Mouse (Mus musculus) heart, embryonic 10.5 days (tissue): Measurements from ENCODE around the gene Cyp4a32. TPM values are rescaled to one million over a fixed set of nuclear protein-coding genes. Genes with fewer than 3 reads are reported as not detected.
"Not testable (repeated sequence)": the region's sequence is repeated elsewhere in the genome, so short reads cannot be mapped to it uniquely, and the experiment has no call there.

Source experiments
- DNase-seq: peaks from one replicate; pipeline ENCODE4 v3.0.0-alpha.2; 2017; ENCODE audit warnings: low spot score
- H3K27ac ChIP-seq: fragments of 300-500 bp; sonication (generic); 2 replicates; pipeline ENCODE4 v1.5.1; 2016; ENCODE audit warnings: mild to moderate bottlenecking
- H3K27me3 ChIP-seq: fragments of 300-500 bp; sonication (generic); 2 replicates; pipeline ENCODE4 v1.6.1; 2016; ENCODE audit warnings: mild to moderate bottlenecking; ENCODE audit not compliant: poor library complexity, insufficient read depth, severe bottlenecking
- H3K36me3 ChIP-seq: fragments of 300-500 bp; sonication (generic); 2 replicates; pipeline ENCODE4 v1.6.1; 2016; ENCODE audit warnings: mild to moderate bottlenecking, moderate library complexity
- H3K4me1 ChIP-seq: fragments of 300-500 bp; sonication (generic); 2 replicates; pipeline ENCODE4 v1.6.1; 2016; ENCODE audit warnings: mild to moderate bottlenecking
- H3K4me3 ChIP-seq: fragments of 300-500 bp; sonication (generic); 2 replicates; pipeline ENCODE4 v1.5.1; 2016; ENCODE audit warnings: mild to moderate bottlenecking, moderate library complexity
- H3K9me3 ChIP-seq: fragments of 300-500 bp; sonication (generic); 2 replicates; pipeline ENCODE4 v1.6.1; 2016; ENCODE audit warnings: mild to moderate bottlenecking, moderate library complexity
- WGBS: fragments of 180-500 bp; shearing (Covaris S2); methylation state at CpG from one replicate; pipeline ENCODE4 v1.1.7; 2016; 5-methylcytosine and 5-hydroxymethylcytosine counted together
- polyA plus RNA-seq: library from polyadenylated mRNA; unstranded; fragments of >200 nt; fragmentation: Nextera tagmentation; extraction: Ambion mirVana; gene quantifications from 2 replicates; pipeline ENCODE4 v1.2.1, GENCODE M21; 2016

Gene Cyp4a32
- polyA plus RNA-seq, 1 experiment from 2014 or later = not detected

DNA sequence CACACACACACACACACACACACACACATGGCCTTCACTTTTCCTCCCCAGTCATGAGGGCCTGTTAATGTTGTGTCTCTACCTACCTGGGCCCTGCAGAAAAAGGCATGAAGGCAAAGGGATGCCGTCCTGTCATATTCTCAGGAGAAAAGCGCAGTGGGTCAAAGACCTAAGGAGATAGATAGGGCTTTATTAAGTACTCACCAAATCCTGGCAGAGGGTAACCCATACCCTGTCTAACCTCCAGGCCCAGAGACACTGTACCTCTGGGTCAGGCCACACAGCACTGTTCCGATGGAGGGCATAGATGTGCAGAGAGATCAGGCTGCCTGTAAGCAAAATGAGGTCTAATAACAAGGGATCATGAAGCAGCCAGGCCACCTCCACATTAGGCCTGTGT lies 24.8 kb downstream of the Cyp4a32 start:
- H3K36me3 ChIP-seq, H3K4me1 ChIP-seq, H3K27ac ChIP-seq, H3K4me3 ChIP-seq, H3K9me3 ChIP-seq, DNase-seq, H3K27me3 ChIP-seq: not testable (repeated sequence)
- 78% methylated on average over 3 of the region's 3 CpGs for WGBS

DNA sequence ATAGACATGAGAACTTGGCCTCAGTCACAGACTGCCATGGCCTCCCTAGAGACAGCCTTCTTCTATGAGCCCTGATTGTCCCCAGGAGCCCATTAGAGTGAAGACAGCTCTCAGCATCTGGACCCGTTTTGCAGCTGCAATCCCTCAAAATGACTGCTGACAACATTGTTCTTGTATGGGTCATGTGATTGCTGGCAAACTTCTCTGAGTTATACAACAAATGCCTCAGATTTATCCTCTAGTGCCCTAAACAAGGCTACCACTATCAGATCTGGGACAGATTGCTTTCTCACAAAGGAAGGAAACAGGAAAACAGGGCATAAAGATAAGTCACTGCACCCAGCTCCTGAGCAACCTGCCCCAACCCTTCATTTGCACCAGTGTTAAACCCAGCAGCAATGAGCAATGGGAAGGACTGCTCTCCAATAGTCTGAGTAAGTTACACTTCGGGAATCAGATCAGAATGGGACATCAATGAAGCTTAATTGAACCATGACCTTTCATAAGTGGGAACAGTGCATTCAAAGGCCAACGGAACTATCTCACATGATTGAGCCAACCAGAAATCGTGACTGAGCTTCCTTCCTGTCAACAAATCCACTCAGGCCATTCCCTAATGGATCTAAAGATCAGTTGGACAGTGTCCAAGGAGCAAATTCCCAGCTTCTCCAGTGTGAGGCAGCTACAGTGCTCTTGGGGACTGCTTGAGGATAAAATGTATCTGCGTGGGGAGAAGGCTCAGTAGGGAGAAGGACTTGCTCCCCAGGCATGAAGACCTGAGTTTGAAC lies 42.4 kb downstream of the Cyp4a32 start:
- H3K27ac ChIP-seq = no peak overlapping the region
- WGBS = 40% methylated on average over 5 of the region's 5 CpGs
- DNase-seq = no peak
- H3K4me1 ChIP-seq = no peaks in the 10 kb centered on the region
- no peak overlapping the region for H3K4me3 ChIP-seq
- H3K36me3 ChIP-seq = no peaks in the 10 kb centered on the region
- no peaks in the 10 kb centered on the region for H3K27me3 ChIP-seq
- no peaks in the 10 kb centered on the region for H3K9me3 ChIP-seq

DNA sequence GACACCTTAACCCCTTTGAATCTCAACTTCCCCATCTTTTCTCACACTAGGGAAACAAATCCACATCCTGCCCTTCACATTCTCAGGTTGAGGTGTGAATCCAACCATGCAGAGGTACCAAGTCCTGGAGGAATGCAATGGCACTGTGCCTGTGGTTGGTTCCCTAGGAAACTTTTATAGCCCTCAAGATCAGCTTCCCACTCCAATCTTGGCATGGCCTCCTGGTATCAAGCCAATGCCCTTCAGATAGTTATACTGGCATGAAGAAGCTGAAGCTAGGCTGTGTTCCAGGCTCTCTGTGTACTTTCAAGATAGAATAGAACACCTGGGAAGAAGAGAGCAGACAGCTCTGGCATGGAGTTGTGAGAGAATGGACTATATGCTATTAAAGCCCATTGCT lies 44.6 kb downstream of the Cyp4a32 start:
- no peaks in the 10 kb centered on the region for H3K36me3 ChIP-seq
- H3K9me3 ChIP-seq = no peaks in the 10 kb centered on the region
- no peak for DNase-seq
- H3K4me1 ChIP-seq = no peaks in the 10 kb centered on the region
- no peak overlapping the region for H3K27ac ChIP-seq
- no peak overlapping the region for H3K4me3 ChIP-seq
- H3K27me3 ChIP-seq = no peaks in the 10 kb centered on the region

DNA sequence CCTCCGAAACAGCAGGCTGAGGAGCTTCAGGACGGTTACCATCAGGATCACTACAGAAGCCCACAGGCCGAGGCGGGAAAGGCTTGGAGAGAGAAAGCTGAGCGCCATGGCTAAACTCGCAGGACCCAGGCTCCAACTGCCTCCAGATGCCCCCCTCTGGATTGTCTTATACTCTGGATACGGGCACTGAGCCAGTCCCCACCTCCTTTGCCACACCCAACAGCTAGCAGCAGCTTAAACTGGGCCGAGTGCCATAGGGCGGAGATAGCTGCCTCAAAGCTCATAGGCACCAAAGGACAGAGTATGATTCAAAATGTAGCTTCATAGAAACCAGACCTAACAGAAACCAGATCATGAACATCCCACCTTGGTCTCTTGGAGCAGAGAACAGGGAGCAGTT lies 46.8 kb downstream of the Cyp4a32 start, which contains the start of gene Cyp4b1:
TSS of gene Cyp4b1 (minus strand) at position 144 of the 400 bp plus-strand sequence.
- Histone ChIP-seq H3K27me3 (no peaks in the 10 kb centered on the region), H3K4me1 (no peaks in the 10 kb centered on the region), H3K4me3 (no peak within 1 kb of the TSS), H3K36me3 (no peaks in the 10 kb centered on the region), H3K27ac (no peak within 1 kb of the TSS), H3K9me3 (no peaks in the 10 kb centered on the region)
- WGBS = 85% methylated on average over 9 of the region's 9 CpGs
- no peak for DNase-seq

DNA sequence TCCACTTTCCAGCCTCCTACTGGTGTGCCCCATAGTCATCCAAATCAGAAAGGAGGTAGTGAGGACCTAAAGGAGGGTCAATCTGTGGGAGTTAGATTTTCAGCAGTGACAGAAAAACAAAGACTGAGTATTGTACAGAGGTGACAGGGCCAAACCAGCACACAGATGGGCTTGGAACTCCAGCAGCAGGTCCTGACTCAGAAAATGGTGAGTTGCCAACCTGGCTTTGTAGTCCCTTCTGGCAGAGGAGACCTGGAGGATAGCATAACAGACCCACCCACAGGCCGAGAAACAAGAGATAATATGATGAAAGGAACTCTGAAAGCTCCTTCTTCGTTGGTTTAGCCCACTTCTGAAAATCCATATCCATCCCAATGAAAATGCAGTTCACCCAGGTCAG lies 48.0 kb downstream of the Cyp4a32 start:
- no peaks in the 10 kb centered on the region for H3K4me1 ChIP-seq
- WGBS = 59% methylated on average over 2 of the region's 2 CpGs

DNA sequence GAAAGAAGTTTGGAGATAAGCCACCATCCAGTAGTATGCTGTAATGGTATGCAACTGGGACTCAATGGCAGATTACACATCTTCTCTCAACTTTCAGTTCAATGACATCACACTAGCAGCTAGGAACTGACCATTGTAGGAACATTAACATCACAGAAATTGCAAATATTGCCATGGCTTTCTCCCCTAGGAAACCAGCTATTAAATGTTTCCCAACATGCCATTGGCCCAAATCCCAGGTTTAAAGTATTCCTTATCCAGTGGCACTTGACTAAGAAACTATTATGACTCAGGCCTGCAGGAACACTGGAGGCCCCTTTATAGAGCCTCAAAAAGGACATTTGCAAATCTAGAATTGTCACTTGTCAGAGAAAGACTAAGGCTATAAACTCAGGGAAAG lies 48.6 kb downstream of the Cyp4a32 start:
- DNase-seq = no peak
- no peaks in the 10 kb centered on the region for H3K36me3 ChIP-seq
- H3K4me1 ChIP-seq = no peaks in the 10 kb centered on the region
- H3K4me3 ChIP-seq = no peak overlapping the region
- H3K27ac ChIP-seq = no peak overlapping the region
- no peaks in the 10 kb centered on the region for H3K27me3 ChIP-seq
- H3K9me3 ChIP-seq = no peaks in the 10 kb centered on the region

More for the DNA sequence above, 48.0 kb downstream of the Cyp4a32 start:
- Histone ChIP-seq H3K36me3 (no peaks in the 10 kb centered on the region), H3K27me3 (no peaks in the 10 kb centered on the region), H3K4me3 (no peak overlapping the region), H3K9me3 (no peaks in the 10 kb centered on the region), H3K27ac (no peak overlapping the region)
- no peak for DNase-seq

DNA sequence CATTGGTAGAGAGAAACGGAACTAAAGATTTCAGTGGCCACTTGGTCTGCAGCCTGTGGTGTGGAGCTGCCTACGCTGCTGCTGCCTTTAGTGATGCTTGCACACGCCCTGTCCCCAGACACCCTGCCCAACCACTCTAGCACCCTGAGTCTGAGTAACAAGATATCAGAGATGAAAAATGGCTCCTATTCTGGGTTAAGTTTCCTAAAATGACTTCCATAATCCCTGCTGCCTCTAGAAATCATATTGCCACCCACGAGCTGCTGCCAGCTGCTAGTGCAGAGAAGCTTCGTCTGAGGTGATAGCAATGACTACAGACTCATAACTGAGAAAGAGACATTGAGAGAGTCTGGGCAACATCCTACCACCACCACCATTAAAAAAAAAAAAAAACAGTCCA lies 50.1 kb downstream of the Cyp4a32 start:
- Histone ChIP-seq H3K4me1 (no peaks in the 10 kb centered on the region), H3K27me3 (no peaks in the 10 kb centered on the region), H3K4me3 (no peak overlapping the region), H3K36me3 (no peaks in the 10 kb centered on the region), H3K9me3 (no peaks in the 10 kb centered on the region), H3K27ac (no peak overlapping the region)
- DNase-seq = no peak
- WGBS = 85% methylated on average over 5 of the region's 5 CpGs

DNA sequence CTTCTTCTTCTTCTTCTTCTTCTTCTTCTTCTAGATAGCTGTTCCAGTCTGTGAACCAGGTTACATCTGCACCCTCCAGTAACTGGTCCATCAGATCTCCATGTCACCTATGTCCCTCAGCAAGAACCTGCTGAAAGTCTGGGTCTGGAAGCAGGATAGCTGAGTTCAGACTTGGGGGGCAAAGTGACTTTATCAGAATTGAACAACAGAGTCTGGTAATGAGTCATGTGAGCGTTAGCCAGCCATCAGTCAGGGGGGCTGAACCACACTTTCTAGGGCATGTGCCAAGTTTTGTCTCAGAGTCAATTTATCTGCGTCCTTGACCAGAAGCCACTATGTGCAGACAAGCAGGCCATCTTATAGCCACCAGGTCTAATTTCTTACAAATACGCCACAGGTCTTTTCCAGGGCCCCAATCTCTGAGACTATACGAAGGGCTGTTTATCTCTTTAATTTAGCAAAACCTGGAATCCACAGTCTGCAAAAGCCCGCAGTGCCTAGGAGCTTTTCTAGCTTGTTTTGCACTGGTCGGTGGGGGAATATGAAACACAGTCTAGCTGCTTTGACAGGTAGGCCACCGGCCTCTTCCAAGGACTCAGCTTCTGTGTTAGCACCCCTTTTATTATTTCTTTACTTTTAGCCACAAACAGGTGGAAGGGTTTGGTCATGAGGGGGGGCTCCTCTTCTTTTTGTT lies 55.2 kb downstream of the Cyp4a32 start:
- H3K36me3 ChIP-seq, H3K9me3 ChIP-seq, H3K27me3 ChIP-seq, H3K27ac ChIP-seq, H3K4me3 ChIP-seq: not testable (repeated sequence)
- peaks cover 11% of the 10 kb centered on the region for H3K4me1 ChIP-seq
- DNase-seq = peak; percentile 54
- WGBS = 73% methylated on average over 7 of the region's 7 CpGs

DNA sequence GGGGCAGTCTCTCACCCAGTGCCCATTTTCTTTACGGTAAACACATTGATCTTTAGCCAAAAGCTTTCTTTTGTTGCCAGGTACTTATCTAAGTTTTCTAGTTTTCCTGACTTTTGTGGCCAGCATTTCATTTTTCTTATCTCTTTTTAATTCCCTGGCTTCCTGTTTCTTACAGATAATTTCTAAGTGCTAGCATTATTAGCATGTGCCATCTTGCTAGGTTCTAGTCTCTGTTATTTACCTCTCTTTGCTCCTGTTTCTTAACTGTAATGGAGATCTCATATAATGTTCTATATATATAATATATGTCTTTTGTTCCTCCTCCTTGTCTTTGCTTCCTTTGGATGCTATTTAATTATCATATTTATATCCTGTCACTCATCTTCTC lies 55.8 kb downstream of the Cyp4a32 start:
- H3K4me3 ChIP-seq, H3K9me3 ChIP-seq, H3K36me3 ChIP-seq, H3K27ac ChIP-seq, DNase-seq, H3K27me3 ChIP-seq: not testable (repeated sequence)
- peaks cover 11% of the 10 kb centered on the region for H3K4me1 ChIP-seq
- 76% methylated on average over 1 of the region's 1 CpGs for WGBS

DNA sequence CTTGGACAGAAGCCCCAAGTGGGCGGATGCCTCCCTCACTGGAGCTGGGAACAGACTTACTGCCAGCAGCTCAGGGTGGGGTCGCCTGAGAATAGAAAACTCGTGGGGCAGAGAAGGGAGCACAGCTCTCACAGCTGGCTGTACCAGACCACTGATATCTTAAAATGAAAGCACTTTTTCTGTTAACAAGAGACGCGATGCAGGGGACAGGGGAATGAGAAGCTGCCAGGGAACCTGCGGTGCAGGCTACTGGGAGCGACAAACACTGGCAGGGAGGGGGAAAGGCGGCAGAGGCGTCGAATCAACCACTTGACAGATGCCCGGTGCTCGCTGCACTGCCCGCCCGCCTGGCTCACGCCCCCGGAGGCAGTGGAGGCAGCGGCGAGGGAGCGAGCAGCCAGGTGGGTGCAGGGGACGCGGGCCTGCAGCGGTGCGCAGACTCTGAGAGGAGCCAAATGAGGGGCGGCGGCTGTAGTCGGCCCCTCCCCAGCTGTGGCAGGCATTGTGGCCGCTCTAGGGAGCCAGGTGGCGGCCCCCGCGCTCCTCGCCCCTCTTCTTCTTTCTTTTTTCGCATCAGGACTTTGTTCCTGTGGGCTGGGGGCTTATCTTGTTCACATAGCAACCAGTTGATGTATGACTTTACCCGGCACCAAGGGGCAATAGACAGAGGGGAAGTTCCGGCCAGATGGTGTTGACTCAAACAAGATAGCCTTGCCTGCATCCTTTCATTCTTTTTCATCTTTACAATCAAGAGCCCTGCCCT lies 56.5 kb downstream of the Cyp4a32 start:
- Histone ChIP-seq H3K27me3 (no peaks in the 10 kb centered on the region), H3K4me1 (peaks cover 11% of the 10 kb centered on the region), H3K4me3 (peak overlapping the region; percentile 60), H3K27ac (peak overlapping the region; percentile 53; the same call in 1 of the 2 replicates), H3K36me3 (no peaks in the 10 kb centered on the region), H3K9me3 (no peaks in the 10 kb centered on the region)
- DNase-seq = peak; percentile 76
- whole genome bisulfite sequencing = 2% methylated on average over 34 of the region's 34 CpGs

DNA sequence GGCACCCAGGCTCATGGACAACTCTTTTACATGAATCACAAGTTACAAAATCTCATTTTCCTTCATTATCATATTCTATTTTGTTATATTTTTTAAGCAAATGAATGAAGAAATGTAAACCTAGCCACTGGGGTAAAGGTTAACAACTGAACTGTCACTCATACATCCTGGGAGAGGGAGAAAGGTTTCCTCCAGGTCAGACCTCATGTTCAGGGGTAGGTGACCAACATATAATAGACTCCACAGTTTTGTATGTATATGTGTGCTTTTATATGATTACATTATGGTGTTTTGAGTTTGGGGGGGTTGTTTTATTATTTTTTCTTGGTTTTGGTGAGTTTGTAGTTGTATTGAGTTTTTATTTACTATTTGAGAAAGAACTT lies 57.1 kb downstream of the Cyp4a32 start:
- no peaks in the 10 kb centered on the region for H3K36me3 ChIP-seq
- H3K9me3 ChIP-seq = no peaks in the 10 kb centered on the region
- no peak for DNase-seq
- no peaks in the 10 kb centered on the region for H3K27me3 ChIP-seq
- no peak overlapping the region for H3K27ac ChIP-seq
- H3K4me1 ChIP-seq = peaks cover 11% of the 10 kb centered on the region
- H3K4me3 ChIP-seq = peak overlapping the region; percentile 60

DNA sequence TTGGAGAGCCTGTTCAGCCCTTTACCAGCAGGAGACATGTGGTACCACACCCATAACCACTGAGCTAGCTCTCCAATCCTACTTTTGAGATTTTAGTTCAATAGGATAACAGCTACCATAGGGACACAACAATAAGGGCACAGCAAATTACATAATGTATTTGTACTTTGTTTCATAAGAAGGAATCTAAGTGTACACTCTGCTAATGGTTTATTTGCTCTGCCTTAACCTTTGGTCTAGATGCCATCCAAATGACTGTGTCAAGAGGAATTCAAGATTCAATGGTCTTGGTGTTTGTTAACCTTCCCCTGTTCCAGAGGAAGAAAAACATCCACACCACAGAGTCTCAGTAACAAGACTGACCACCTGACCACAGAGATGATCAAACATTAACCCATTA lies 58.4 kb downstream of the Cyp4a32 start:
- peaks cover 11% of the 10 kb centered on the region for H3K4me1 ChIP-seq
- no peak for DNase-seq
- no peaks in the 10 kb centered on the region for H3K27me3 ChIP-seq
- H3K4me3 ChIP-seq = no peak overlapping the region
- H3K27ac ChIP-seq = no peak overlapping the region
- H3K9me3 ChIP-seq = no peaks in the 10 kb centered on the region
- no peaks in the 10 kb centered on the region for H3K36me3 ChIP-seq
